Mouse (Mus musculus) CD4-positive, CD25-positive, alpha-beta regulatory T cell, adult 4 months (primary cell): Measurements from ENCODE around the gene Dnm1. TPM values are rescaled to one million over a fixed set of nuclear protein-coding genes. Genes with fewer than 3 reads are reported as not detected.
"Not testable (repeated sequence)": the region's sequence is repeated elsewhere in the genome, so short reads cannot be mapped to it uniquely, and the experiment has no call there.

Experiments used
- ATAC-seq: one replicate; pipeline ENCODE4 v1.8.0; 2017
- polyA plus RNA-seq, 2 experiments: library from polyadenylated mRNA; unstranded; fragments of 100-300 nt; shearing (Covaris generic); gene quantifications; one replicate each; pipeline ENCODE4 v1.2.1; 2017

Dnm1 gene
- polyA plus RNA-seq, 2 experiments from 2014 or later: not detected

DNA sequence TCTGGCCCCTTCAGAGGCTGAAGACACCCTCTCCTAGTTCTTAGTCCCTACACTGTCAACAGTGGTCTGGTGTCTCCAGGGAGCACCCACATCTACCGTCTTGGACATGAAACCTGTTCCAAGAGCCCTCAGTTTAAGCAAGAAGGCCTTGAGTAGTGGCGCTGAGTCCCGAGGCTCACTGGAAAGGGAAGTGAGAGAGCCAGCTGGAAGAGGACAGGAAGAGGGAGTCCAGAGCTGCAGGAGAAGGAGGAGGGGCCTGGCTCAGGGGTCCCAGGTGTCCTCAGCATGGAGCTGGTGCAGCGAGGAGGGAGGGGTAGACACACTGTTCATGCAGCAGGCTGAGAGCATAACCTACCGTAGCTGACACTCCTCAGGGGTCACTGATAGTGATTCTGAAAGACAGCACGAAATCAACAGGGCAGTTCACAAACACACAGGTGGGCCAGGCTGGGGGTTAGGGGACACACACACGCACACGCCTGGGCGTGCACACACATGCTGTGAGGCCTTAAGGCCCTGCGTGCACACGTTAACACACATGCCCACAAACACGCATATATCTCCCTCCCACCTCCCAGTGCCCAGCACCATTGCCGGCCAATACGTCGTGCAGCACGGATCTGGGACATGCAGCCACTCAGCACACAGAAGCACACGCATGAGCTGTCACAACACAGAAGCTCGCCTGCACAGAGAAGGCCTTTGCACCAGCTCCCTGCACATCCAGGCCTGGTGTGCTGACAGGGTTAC, 42.9 kb downstream of the Dnm1 start:
- ATAC-seq: no peak

DNA sequence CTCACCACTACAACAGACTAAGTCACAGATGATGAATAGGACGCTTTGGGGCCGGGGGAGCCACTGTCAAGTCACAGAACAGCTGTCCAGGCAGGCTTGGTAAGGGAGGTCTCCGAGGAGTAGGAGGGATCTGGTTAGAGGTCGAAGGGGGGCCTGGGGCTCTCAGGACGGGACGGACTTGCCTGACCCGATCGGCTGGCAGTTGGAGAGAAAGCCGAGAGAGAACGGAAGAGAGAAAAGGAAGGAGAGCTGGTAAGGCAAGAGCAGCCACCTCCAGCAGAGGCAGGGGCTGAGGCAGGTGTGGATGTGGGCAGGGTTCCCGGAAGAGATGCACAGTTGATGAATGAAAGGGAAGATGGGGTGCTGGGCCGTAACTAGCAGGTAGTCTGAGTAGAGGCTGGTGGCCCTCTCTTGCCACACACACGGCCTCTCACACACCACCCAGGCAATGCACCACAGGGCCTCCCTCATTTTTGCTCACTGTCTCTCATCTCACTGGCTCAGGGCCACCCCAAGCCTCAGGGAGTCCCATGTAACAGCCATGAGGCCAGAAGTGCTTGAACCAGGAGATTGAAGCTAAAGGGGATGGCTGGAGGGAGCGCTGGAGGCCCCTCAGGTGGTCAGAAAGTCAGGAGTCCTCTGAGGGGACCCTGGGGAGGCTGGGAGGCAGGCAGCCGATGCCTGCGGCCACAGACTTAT, 44.1 kb downstream of the Dnm1 start:
- no peak for ATAC-seq

DNA sequence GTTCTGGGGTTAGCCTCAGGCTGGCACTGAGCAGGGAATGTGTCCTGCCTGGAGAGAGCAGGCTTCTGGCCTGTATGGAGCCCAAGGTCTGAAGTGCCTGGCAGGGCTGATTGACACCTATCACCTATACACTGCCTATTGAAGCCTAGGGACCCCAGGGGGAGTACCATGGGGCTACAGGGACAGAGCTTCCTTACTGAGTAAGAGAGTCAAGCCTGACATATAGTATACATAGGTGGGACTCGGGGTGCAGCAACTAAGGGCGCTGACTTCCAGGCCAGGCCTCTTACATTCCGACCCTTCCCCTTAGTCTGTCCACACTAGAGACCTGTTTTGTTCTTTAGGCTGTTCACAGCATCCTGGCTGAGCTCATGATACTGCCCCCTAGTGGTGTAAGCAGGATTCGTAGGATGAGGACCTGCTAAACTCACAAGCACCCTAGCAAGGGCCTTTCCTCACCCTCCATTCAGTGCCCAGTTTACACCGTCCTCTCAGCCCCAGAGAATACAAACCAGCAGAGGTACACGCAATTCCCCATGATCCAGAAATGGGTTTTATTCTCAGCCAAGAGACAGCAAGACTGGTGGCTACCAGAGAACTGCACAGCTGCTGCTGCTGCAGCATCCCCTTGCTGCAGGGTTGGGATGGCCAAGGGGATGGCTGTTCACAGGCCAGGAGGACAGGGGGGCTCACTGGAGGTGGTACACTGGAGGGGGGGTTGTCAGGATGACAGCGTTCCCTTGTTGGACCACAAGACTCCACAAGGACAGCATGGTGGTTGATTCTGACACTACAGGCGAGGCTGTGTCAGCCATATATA, 45.0 kb downstream of the Dnm1 start:
- ATAC-seq: no peak

DNA sequence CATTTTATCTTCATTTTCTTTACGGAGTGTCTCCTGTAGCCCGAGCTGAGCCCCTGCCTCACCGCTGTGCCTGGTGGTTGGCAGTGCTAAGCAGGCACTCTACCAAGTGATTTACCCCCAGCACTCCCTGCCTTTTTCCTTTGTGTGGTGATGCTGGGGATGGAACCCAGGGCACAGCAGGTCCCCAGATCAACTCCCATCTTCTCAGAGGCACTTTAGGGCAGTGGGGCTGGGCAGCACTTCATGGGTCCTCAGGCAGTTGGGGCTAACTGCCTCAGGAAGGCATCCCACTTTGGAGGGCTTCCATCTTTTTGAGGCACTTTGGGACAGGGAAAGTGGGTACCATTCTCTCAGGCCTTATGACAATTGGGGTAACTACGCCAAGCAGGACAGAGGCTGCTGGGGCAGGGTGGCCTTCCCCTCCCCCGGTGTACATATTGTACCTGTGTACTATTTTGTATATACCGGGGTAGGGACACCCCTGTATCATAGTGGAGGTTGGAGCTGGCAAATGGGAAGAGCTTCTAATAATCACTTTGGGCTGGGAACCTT, 45.8 kb downstream of the Dnm1 start:
- no peak for ATAC-seq

DNA sequence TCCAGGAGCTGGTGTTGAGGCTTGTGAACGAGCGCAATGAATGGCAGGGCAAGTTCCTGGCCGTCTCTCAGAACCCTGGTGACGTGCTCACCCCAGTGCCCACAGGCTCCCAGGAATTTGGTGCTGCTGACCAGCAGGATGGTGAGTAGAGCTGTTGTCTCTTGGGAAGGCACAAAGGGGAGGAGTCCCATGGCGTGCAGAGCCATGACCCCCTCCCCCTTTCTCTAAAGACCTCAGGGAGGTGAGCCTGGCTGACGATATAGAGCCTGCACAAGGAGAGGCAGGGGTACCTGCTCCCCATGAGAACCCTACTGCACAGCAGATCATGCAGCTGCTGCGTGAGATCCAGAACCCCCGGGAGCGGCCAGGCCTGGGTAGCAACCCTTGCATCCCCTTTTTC, 47.0 kb downstream of the Dnm1 start:
- ATAC-seq: no peak

DNA sequence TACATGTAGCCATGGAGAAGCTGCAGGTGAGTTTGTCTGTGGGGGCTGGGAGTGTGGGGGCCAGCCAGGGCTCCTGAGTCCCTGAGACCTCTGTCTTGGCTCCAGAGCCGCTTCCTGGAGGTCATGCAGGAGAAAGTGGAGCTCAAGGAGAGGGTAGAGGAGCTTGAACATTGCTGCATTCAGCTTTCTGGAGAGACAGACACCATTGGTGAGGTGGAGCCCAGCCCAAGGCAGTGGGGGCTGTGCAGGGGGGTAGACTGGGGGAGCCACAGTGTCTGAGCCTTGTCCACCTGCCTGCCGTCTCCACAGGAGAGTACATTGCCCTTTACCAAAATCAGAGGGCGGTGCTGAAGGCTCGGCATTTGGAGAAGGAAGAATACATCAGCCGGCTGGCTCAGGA, 47.5 kb downstream of the Dnm1 start:
- no peak for ATAC-seq

DNA sequence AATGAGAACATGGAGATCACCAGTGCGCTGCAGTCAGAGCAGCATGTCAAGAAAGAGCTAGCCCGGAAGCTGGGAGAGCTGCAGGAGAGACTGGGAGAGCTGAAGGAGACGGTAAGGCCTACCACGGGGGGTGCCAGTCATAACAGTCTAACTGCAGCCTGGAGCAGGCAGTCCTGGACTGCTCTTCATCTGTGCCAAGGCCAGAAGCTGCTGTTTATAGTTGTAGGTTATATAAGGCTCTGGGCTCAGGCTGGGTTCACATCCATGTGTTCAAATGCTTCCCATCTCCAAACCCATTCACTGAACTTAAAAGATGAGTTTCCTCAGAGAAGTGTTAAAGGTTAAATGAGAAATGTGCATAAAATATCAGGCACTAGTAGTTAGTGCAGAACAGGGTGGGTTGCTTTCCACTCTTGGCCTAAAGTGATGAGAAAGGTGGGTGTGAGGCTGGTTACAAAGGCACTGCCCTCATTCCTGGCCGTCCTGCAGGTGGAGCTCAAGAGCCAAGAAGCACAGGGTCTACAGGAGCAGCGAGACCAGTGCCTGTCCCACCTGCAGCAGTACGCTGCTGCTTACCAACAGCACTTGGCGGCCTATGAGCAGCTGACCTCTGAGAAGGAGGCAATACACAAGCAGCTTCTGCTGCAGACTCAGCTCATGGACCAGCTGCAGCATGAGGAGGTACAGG, 48.8 kb downstream of the Dnm1 start:
- no peak for ATAC-seq

DNA sequence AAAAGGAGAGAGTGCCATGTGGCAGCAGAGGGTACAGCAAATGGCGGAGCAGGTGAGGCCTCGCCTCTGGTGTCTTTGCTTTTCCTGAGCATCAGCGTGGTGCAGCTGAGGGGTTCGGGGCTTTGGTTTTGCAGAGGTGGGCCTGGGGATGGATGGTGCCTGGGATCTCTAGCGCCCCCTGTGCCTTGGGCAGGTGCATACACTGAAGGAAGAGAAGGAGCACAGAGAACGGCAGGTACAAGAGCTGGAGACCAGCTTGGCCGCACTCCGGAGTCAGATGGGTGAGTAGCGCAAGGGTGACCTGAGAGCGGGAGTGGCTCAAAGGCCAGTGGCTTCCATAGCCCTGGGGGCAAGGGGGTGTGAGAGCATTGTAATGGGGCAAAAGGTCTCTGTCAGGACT, 50.2 kb downstream of the Dnm1 start:
- no peak for ATAC-seq

DNA sequence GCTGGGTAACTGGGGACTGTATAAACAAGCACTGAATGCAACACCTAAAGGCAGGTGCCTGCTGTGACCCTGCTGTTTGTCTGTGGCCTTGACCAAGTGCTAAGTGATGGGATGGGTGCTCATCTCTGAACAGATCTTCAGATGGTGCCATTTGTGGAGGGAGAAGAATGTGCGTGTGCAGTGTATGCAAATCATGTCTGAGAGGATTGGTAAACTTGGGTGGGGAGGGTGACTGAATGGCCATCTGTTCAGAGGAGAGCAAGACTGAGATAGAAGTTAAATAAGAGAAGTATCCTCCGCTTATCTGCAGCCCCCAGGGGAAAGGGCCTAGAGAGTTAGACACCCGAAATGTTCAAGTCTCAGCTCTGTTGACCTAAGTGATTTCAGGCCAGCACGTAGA, 53.7 kb downstream of the Dnm1 start:
- no peak for ATAC-seq

DNA sequence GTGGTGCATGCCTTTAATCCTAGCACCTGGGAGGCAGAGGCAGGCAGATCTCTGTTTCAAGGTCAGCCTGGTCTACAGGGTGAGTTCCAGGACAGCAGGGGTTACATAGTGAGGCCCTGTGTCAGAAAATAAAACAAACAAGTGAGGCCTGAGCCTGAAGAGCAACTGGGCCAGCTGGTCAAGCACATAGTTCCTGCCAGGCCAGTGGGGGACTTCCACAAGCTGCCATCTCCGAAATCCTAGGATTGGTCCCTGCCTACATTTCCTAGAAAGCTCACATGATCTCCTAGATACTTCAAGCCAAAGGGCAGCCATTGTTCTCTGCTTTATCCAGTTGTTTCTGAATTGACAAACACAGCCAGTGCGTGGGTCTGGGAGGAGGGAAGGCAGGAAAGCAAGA, 57.3 kb downstream of the Dnm1 start:
- ATAC-seq: not testable (repeated sequence)

DNA sequence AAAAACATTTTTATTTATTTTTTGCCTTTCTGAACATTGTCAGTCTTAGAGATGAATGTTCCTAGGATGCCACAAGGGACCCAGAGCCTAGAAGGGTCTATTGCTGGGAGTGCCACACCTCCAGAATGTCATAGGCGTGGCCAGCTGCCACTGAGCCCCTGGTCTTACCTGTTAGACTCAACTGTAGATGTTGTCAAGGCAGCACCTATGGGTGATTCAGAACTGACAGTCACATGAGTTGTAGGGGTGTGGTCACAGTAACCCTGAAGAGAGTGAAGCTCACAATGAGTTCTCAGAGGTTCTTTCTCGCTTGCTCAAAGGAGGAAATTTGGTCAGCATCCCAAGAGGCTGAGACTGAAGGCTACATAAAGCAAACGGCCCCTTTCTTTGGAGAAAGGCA, 57.9 kb downstream of the Dnm1 start:
- no peak for ATAC-seq

DNA sequence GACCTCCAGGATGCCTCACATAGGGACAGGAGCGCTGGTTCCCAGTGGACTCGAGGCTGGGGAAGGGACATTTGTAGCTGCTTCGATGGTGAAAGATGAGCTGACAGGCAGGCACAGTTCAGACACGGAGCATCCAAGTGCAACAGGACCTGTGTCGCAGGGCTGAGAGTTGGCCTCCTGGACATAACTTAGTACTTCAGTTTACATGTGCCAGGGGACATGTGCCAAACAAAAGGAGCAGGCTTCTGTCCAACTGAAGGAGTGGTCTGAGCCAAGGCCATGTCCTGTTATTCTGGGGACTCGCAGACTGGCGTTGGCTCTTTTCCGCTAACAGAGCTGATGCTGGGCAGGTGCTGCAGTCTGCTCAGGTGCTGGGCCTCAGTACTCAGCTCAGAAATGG, 58.8 kb downstream of the Dnm1 start:
- no peak for ATAC-seq

DNA sequence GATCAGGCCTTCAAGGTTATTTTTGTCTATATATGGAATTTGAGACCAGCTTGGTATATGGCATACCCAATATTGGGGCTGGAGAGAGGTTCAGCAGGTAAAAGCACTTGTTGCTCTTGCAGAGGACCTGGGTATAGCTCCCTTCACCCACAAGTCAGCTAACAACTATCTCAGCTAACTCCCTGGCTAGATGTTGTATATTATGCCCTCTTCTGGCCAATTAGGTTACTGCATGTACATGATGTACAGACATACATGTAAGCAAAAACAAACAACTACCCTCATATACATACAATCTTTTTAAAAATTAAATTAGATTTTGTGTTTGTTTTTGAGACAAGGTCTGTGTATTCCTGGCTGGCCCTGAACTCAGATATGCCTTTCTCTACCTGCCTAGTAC, 63.6 kb downstream of the Dnm1 start:
- no peak for ATAC-seq

DNA sequence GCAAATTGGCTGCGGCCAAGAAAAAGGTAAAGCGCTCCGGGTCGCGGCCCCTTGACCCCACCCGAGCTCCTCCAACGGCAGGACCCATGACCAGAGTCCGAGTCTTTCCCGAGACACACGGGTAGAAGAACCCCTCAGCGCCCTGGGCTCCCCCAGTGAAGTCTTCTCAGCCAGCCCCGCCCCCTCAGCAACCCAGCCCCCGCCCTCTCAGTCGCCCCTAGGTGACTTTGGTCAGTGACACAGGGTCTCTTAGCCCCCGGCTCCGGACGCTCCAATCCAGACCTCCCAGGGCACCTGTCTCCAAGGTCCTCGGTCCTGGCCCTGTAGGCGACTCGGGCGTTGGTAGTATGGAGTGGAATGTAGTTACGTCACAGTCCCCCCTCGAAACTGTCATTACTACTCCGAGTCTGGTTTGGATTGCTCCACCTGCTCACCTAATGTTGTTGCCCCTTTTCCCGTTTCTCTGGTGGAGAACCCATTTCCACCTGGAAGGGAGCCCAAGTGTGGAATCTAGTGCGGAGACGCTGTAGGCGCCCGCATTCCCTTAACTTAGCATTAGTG, 64.7 kb downstream of the Dnm1 start:
- no peak for ATAC-seq

DNA sequence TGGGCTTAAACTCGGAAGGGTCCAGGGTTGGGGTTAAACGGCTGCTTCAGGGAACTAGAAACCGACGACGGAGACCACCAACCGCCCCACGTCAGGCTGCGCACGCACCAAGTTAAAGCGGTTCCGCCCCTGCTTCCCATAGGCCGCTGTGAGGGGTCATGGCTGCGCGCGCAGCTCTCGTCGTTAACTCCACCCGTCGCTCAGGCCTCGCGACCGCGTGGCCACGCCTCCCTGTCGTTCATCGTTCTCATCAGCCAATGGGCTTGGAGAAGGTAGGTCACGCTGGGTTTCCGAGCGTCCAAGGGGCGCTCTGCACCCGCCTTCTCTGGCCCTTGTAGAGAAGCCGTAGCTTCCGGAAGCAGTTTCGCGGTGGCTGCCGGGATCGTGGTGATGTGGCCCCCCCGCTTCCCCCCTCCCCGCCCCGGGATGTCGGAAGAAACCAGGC, 65.2 kb downstream of the Dnm1 start, which contains the start of gene Swi5:
Gene Swi5, minus strand, starts transcription at position 153 of the 445 bp plus-strand sequence.
- peak; percentile 100 for ATAC-seq

DNA sequence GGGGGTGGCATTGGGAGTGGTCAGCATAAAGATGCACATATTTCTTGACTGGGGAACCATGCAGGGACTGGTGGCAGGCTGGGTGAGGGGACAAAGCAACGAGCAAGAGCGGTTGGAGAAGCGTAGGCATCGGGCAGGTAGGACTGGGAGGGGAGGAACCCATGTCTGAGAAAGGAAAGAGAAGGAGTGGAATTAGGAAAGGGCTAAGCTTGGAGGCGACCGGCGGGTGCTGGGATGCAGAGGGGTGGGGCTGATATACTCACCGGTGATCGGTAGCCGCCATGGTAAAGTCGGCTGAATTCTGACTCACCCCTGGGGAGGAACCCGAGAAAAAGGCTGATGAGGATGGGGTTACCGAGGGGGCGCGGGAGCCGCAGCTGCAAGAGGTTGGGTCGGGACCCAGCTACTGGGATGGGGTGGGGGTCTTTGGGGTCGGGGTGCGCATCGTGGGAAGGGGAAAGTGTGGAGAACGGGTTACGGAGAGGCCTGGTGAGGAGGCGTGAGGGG, 65.8 kb downstream of the Dnm1 start, which contains the start of gene Golga2:
Gene Golga2, plus strand, starts transcription at position 51 of the 507 bp plus-strand sequence.
- no peak for ATAC-seq

DNA sequence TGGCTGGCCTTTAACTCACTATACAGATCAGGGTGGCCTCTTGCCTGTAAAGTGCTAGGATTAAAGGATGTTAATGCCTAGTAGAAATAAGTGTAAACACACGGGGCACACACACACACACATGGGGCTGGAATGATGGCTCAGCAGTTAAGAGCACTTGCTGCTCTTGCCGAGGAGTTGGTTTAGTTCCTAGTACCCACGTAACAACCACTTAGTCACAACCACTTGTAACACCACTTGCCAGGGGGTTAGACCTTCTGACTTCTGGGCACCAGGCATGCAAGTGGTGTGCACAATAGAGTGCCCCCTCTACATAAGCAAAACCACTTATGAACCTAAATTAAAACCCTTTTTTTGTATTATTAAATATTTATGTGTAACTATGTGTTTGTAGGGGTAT, 69.2 kb downstream of the Dnm1 start:
- ATAC-seq: no peak

DNA sequence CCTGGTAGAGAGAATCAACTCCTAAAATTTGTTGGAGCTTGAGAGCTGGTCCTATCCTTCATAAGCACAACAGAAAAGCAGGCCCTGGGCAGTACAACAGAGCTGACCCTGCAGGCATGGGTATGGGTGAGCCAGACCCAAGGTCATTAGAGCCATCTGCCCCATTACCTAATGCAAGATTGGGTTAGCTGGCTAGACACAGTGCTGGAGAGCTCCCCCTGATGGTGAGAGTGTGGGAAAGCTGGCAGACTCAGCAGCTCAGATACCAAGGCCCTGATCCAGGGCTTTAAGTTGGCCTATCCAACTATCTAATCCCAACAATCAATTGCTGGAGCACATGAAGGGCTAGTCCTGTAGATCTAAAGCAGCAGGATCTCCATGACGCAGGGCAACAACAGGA, 70.4 kb downstream of the Dnm1 start:
- ATAC-seq: no peak

DNA sequence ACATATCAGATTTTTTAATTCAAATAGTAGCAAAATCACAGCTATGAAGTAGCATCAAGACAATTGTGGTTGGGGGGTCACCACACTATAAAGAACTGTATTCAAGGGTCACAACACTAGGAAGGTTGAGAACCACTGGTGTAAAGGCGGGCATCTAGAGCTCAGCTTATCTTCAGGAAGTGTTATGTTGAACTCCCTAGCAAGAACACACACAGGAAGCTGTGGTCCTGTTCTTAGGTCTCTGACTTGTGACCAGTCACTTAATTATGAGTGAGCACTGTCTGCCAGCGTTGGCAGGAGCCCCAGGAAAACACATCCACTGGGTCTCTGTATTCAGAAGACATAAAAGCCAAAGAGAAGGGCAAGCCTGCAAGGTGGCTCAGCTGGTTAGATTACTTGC, 70.8 kb downstream of the Dnm1 start:
- ATAC-seq: no peak

DNA sequence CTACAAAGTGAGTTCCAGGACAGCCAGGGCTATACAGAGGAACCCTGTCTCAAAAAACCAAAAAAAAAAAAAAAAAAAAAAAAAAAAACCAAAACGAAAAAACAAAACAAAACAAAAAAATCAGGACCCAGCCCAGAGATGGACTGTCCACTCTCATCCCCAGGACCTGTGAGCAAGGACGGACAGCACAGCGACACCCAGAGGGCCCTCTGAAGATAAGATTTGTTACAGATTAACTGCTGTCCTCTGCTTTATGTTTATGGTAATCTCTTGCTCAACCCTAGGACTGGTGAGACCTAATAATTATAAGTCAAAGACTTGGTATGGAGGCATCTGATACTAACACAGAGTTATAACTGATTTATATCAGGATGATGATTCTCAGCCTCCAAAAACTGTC, 77.3 kb downstream of the Dnm1 start:
- no peak for ATAC-seq

DNA sequence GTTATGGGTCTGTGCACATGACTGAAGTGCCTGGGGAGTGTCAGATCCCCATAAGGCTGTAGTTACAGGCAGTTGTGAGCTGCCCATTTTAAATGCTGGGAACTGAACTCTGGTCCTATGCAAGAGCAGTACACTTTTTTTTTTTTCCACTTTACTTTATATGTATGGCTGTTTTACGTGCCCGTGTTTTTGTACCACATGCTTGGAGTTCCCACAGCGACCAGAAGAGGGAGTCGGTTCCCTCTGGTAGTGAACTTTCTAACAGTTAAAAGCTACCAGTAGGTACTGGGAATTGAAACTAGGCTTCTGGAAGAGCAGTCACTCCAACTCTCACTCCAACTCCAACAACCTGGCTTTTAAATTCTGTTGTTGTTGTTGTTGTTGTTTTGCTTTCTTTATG, 92.5 kb downstream of the Dnm1 start:
- peak; percentile 51 for ATAC-seq
